Mouse (Mus musculus) hindbrain, embryonic 14.5 days (tissue): ENCODE results near the gene Fa2h. TPM values are rescaled to one million over a fixed set of nuclear protein-coding genes. Genes with fewer than 3 reads are reported as not detected.

Source experiments
- ATAC-seq: fragments of 200-750 bp; cut with Nextera tagmentation; 2 replicates; pipeline ENCODE4 v1.8.0; 2017; ENCODE audit warnings: moderate number of reproducible peaks, mild to moderate bottlenecking, moderate TSS enrichment, moderate library complexity; ENCODE audit not compliant: low FRiP score
- DNase-seq: peaks from one replicate; pipeline ENCODE4 v3.0.0-alpha.2; 2015; ENCODE audit warnings: low spot score
- H3K27ac ChIP-seq: fragments of 300-500 bp; sonication (generic); 2 replicates; pipeline ENCODE4 v1.5.1; 2014; ENCODE audit warnings: mild to moderate bottlenecking, moderate library complexity
- H3K27me3 ChIP-seq: fragments of 300-500 bp; sonication (generic); 2 replicates; pipeline ENCODE4 v1.6.1; 2014; ENCODE audit warnings: mild to moderate bottlenecking, low read length, mixed read lengths; ENCODE audit not compliant: control insufficient read depth, insufficient read depth
- H3K36me3 ChIP-seq: fragments of 300-500 bp; sonication (generic); replicated peaks from 2 replicates; pipeline ENCODE4 v1.6.1; 2014; ENCODE audit not compliant: control insufficient read depth, insufficient read depth
- H3K4me1 ChIP-seq: fragments of 300-500 bp; sonication (generic); replicated peaks from 2 replicates; pipeline ENCODE4 v1.6.1; 2014; ENCODE audit warnings: antibody characterized with exemption, low read length, mixed read lengths; ENCODE audit not compliant: control insufficient read depth, insufficient read depth
- H3K4me2 ChIP-seq: fragments of 300-500 bp; sonication (generic); replicated peaks from 2 replicates; pipeline ENCODE4 v1.6.1; 2014; ENCODE audit warnings: mild to moderate bottlenecking, moderate library complexity
- H3K4me3 ChIP-seq: fragments of 300-500 bp; sonication (generic); replicated peaks from 2 replicates; pipeline ENCODE4 v1.5.1; 2014; ENCODE audit warnings: mild to moderate bottlenecking, low read length
- H3K9ac ChIP-seq: fragments of 300-500 bp; sonication (generic); 2 replicates; pipeline ENCODE4 v1.6.1; 2014
- H3K9me3 ChIP-seq: fragments of 300-500 bp; sonication (generic); 2 replicates; pipeline ENCODE4 v1.6.1; 2016; ENCODE audit warnings: low read length; ENCODE audit not compliant: control insufficient read depth
- WGBS: fragments of 180-500 bp; shearing (Covaris S2); extraction: QIAGEN DNeasy Blood & Tissue Kit; methylation state at CpG from one replicate; pipeline ENCODE4 v1.1.7; 2014; 5-methylcytosine and 5-hydroxymethylcytosine counted together
- polyA plus RNA-seq: library from polyadenylated mRNA; unstranded; fragments of >200 nt; fragmentation: Nextera tagmentation; extraction: Ambion mirVana; gene quantifications from 2 replicates; pipeline ENCODE4 v1.2.1, GENCODE M21; 2014

Gene Fa2h
- polyA plus RNA-seq, 1 experiment from 2014 or later, result 0.74 TPM

DNA sequence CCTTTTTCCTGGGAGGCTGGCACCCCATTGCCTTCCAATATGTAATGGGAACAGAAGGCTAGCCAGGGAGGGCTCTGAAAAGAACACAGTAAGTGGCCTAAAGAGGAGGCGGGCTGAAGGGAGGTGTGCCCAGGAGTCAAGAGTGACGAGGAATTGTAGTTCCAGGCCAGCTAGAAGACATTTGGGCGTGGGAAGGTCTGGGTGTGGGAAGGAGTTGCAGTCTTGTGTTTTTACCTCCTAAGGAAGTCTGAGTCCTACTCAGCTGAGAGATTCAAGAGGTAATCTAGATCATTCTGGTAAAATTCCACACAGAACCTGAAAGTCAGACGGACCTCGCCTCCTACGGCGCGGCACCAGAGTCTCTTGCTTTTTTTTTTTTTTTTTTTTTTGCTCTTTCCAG is 30.1 kb downstream of the Fa2h start:
- no peaks in the 10 kb centered on the region for H3K27me3 ChIP-seq
- WGBS, result 85% methylated on average over 8 of the region's 8 CpGs
- H3K36me3 ChIP-seq, result no peaks in the 10 kb centered on the region
- no peak overlapping the region for H3K9ac ChIP-seq
- no peak for DNase-seq
- H3K27ac ChIP-seq, result no peak overlapping the region
- H3K4me1 ChIP-seq, result no peaks in the 10 kb centered on the region
- H3K4me2 ChIP-seq, result no peak overlapping the region
- ATAC-seq, result no peak
- no peaks in the 10 kb centered on the region for H3K9me3 ChIP-seq
- no peak overlapping the region for H3K4me3 ChIP-seq

- 61% methylated on average over 7 of the region's 7 CpGs for WGBS
- DNase-seq (no peak), ATAC-seq (no peak)
- H3K9me3 ChIP-seq, result no peaks in the 10 kb centered on the region
- H3K27ac ChIP-seq, result no peak overlapping the region
- H3K27me3 ChIP-seq, result no peaks in the 10 kb centered on the region
- H3K4me2 ChIP-seq, result no peak overlapping the region
- no peak overlapping the region for H3K9ac ChIP-seq
- H3K4me1 ChIP-seq, result no peaks in the 10 kb centered on the region
- no peaks in the 10 kb centered on the region for H3K36me3 ChIP-seq
- no peak overlapping the region for H3K4me3 ChIP-seq
Measured at GRCm38 (mm10) chr8:111360579-111361209, 32.9 kb downstream of the Fa2h start.

GRCm38 (mm10) chr8:111359936-111360335 is 33.7 kb downstream of the Fa2h start:
- Histone ChIP-seq H3K4me2 (no peak overlapping the region), H3K27me3 (no peaks in the 10 kb centered on the region), H3K27ac (no peak overlapping the region), H3K36me3 (no peaks in the 10 kb centered on the region), H3K4me3 (no peak overlapping the region), H3K9me3 (no peaks in the 10 kb centered on the region), H3K4me1 (no peaks in the 10 kb centered on the region), H3K9ac (no peak overlapping the region)
- DNase-seq (no peak), ATAC-seq (no peak)
- 71% methylated on average over 5 of the region's 5 CpGs for WGBS

DNA sequence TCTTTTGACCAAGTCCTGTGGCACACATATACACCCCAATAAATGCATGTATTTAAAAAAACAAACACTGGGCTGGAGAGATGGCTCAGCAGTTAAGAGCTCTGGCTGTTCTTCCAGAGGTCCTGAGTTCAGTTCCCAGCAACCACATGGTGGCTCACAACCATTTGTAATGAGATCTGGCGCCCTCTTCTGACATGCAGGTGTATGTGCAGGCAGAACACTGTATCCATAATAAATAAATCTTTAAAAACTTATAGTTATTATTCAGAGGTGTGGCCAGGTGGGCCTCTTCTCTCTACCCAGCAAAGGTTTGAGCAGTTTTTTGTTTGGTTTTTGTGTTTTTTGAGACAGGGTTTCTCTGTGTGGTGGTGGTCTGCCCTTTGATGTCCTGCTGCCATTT is 34.7 kb downstream of the Fa2h start:
- no peak overlapping the region for H3K4me2 ChIP-seq
- no peak overlapping the region for H3K4me3 ChIP-seq
- ATAC-seq (no peak), DNase-seq (no peak)
- H3K9ac ChIP-seq, result no peak overlapping the region
- no peak overlapping the region for H3K27ac ChIP-seq
- H3K9me3 ChIP-seq, result no peaks in the 10 kb centered on the region
- no peaks in the 10 kb centered on the region for H3K4me1 ChIP-seq
- WGBS, result 54% methylated on average over 1 of the region's 1 CpGs
- no peaks in the 10 kb centered on the region for H3K27me3 ChIP-seq
- H3K36me3 ChIP-seq, result no peaks in the 10 kb centered on the region

DNA sequence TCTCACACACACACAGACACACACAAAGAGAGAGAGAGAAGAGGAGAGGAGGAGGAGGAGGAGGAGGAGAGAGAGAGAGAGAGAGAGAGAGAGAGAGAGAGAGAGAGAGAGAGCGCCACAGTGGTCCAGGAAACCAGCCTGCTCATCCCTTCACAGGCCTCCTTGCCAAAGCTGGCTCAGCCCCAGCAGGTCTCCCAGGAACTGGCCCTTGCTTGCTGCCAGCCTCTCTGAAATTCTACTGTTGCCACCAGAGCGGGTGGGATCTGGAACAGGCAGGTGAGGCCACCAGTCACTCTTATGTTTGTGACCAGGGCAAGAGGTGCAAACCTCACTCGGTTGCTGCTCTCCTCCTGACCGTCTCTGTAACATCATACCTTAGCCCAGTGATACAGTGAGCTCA is 36.2 kb downstream of the Fa2h start:
- Histone ChIP-seq H3K9me3 (no peaks in the 10 kb centered on the region), H3K9ac (no peak overlapping the region), H3K4me1 (no peaks in the 10 kb centered on the region), H3K27ac (no peak overlapping the region), H3K27me3 (no peaks in the 10 kb centered on the region), H3K4me3 (no peak overlapping the region), H3K4me2 (no peak overlapping the region), H3K36me3 (no peaks in the 10 kb centered on the region)
- 89% methylated on average over 4 of the region's 4 CpGs for WGBS
- no peak for ATAC-seq
- no peak for DNase-seq

GRCm38 (mm10) chr8:111353497-111353896 is 40.1 kb downstream of the Fa2h start:
- no peaks in the 10 kb centered on the region for H3K4me1 ChIP-seq
- no peak for DNase-seq
- H3K4me2 ChIP-seq, result no peak overlapping the region
- H3K9ac ChIP-seq, result no peak overlapping the region
- no peak overlapping the region for H3K4me3 ChIP-seq
- no peak overlapping the region for H3K27ac ChIP-seq
- no peak for ATAC-seq
- WGBS, result 89% methylated on average over 9 of the region's 9 CpGs
- no peaks in the 10 kb centered on the region for H3K27me3 ChIP-seq
- H3K36me3 ChIP-seq, result no peaks in the 10 kb centered on the region
- no peaks in the 10 kb centered on the region for H3K9me3 ChIP-seq

- no peak for DNase-seq
- H3K27ac ChIP-seq, result no peak overlapping the region
- H3K4me2 ChIP-seq, result no peak overlapping the region
- ATAC-seq, result no peak
- H3K4me3 ChIP-seq, result no peak overlapping the region
- WGBS, result 87% methylated on average over 5 of the region's 5 CpGs
- no peak overlapping the region for H3K9ac ChIP-seq
- no peaks in the 10 kb centered on the region for H3K4me1 ChIP-seq
- H3K36me3 ChIP-seq, result no peaks in the 10 kb centered on the region
- no peaks in the 10 kb centered on the region for H3K9me3 ChIP-seq
- H3K27me3 ChIP-seq, result no peaks in the 10 kb centered on the region
Measured at GRCm38 (mm10) chr8:111352289-111352688, 41.3 kb downstream of the Fa2h start.

GRCm38 (mm10) chr8:111350577-111350976 is 43.0 kb downstream of the Fa2h start:
- Histone ChIP-seq H3K27ac (no peak overlapping the region), H3K4me1 (no peaks in the 10 kb centered on the region), H3K4me3 (no peak overlapping the region), H3K9ac (no peak overlapping the region), H3K27me3 (no peaks in the 10 kb centered on the region), H3K36me3 (no peaks in the 10 kb centered on the region), H3K9me3 (no peaks in the 10 kb centered on the region), H3K4me2 (no peak overlapping the region)
- WGBS, result 84% methylated on average over 6 of the region's 6 CpGs
- ATAC-seq, result no peak
- no peak for DNase-seq

DNA sequence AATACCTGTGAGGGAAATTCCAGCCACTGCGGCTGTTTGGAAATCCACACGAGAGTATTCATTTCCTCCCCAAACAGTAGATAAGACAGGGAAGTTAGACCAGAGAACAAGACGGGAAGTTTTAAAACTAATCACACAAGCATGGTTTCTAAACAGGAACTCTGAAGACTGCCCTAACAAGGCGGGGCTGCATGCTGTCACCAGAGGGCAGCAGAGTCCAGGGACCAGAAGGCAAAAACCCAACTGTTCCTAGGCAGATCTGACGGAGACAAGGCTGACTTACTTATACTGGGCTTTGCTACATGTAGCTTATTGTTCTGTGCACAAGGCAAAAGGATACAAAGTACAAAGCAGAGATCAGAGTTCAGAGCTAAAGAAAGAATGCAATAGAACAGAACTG is 50.4 kb downstream of the Fa2h start:
- no peak overlapping the region for H3K4me2 ChIP-seq
- peaks cover 12% of the 10 kb centered on the region for H3K27me3 ChIP-seq
- H3K9ac ChIP-seq, result no peak overlapping the region
- H3K27ac ChIP-seq, result no peak overlapping the region
- no peak overlapping the region for H3K4me3 ChIP-seq
- H3K4me1 ChIP-seq, result no peaks in the 10 kb centered on the region
- WGBS, result 19% methylated on average over 5 of the region's 5 CpGs
- H3K9me3 ChIP-seq, result no peaks in the 10 kb centered on the region
- DNase-seq (peak; percentile 81), ATAC-seq (no peak)
- H3K36me3 ChIP-seq, result no peaks in the 10 kb centered on the region

GRCm38 (mm10) chr8:111340186-111340585 is 53.4 kb downstream of the Fa2h start:
- Histone ChIP-seq H3K27me3 (peaks cover 21% of the 10 kb centered on the region), H3K27ac (no peak overlapping the region), H3K9ac (no peak overlapping the region), H3K36me3 (no peaks in the 10 kb centered on the region), H3K4me3 (no peak overlapping the region), H3K4me2 (no peak overlapping the region), H3K9me3 (no peaks in the 10 kb centered on the region), H3K4me1 (peaks cover 6% of the 10 kb centered on the region; the same call in 1 of the 2 replicates)
- DNase-seq (no peak), ATAC-seq (no peak)
- 85% methylated on average over 3 of the region's 3 CpGs for WGBS
